Mouse (Mus musculus): ENCODE data around the gene Tepp. TPM values are rescaled to one million over a fixed set of nuclear protein-coding genes. Genes with fewer than 3 reads are reported as not detected.

Gene Tepp
- polyA plus RNA-seq, 1 experiment, result not detected

DNA sequence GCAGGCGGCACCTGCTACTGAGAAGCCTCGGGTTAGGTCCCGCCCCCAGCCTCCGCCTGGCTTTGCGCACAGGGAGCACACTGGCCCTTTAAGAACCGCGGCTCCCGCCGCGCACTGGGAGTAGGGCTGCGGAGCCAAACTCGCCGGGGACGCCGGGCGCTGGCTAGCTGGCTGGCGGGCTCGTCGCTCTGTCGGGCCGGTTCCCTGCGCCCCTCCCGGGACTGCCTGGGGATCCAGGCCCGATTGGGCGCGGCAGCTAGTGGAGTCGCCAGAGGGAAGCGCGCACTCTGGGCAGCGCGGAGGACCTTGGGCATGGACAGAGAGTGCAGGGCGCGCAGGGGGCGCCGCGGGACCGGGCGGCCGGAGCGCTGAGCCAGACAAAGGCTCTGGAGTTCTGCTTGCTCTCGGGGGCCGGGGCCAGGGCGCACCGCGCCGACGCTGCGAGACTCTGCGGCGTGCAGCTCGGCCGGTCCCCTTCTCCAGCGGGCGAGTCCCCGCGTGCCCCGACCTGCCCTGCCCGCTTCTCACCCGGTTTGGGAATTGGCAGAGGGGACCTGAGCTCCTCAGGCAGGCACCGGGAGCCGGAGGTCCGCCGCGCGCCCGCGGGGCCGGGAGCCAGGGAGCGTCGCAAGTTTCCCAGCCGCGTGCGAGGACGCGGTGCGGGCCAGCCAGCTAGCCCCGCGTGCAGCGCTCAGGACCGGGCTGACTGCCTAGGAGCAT is 41.9 kb downstream of the Tepp start, which contains the start of gene Mmp15:
Gene Mmp15, plus strand, starts transcription at position 118 of the 720 bp plus-strand sequence.
- Histone ChIP-seq H3K36me3 (ENCODE audit: control insufficient read depth, insufficient read depth) (no peaks in the 10 kb centered on the region), H3K79me3 (ENCODE audit: low read depth) (no peaks in the 10 kb centered on the region), H3K79me2 (ENCODE audit: control insufficient read depth, insufficient read depth) (no peaks in the 10 kb centered on the region), H3ac (ENCODE audit: control insufficient read depth, insufficient read length, low read depth) (peak within 1 kb of the TSS; percentile 33), H3K4me3 (ENCODE audit: insufficient read depth, poor library complexity, severe bottlenecking) (peak within 1 kb of the TSS; percentile 29), H3K27me3 (ENCODE audit: control insufficient read depth, insufficient read depth, insufficient read length) (no peaks in the 10 kb centered on the region)
- TF ChIP-seq MAX (IDR thresholded peaks at IDR 0.05) (no peak), CEBPB (IDR thresholded peaks at IDR 0.05; ENCODE audit: low read depth) (no peak), MYOD1 (IDR thresholded peaks at IDR 0.05; ENCODE audit: control insufficient read depth, insufficient read length, low read depth) (no peak), USF1 (IDR thresholded peaks at IDR 0.05; ENCODE audit: low read depth) (no peak), CTCF (IDR thresholded peaks at IDR 0.05; ENCODE audit: control insufficient read depth, insufficient read depth, insufficient read length) (no peak), FOSL1 (IDR thresholded peaks at IDR 0.05; ENCODE audit: insufficient read depth, low read length, poor library complexity, severe bottlenecking) (no peak), MYOG (IDR thresholded peaks at IDR 0.05; ENCODE audit: control insufficient read depth, extremely low read depth, insufficient read length) (no peak)

DNA sequence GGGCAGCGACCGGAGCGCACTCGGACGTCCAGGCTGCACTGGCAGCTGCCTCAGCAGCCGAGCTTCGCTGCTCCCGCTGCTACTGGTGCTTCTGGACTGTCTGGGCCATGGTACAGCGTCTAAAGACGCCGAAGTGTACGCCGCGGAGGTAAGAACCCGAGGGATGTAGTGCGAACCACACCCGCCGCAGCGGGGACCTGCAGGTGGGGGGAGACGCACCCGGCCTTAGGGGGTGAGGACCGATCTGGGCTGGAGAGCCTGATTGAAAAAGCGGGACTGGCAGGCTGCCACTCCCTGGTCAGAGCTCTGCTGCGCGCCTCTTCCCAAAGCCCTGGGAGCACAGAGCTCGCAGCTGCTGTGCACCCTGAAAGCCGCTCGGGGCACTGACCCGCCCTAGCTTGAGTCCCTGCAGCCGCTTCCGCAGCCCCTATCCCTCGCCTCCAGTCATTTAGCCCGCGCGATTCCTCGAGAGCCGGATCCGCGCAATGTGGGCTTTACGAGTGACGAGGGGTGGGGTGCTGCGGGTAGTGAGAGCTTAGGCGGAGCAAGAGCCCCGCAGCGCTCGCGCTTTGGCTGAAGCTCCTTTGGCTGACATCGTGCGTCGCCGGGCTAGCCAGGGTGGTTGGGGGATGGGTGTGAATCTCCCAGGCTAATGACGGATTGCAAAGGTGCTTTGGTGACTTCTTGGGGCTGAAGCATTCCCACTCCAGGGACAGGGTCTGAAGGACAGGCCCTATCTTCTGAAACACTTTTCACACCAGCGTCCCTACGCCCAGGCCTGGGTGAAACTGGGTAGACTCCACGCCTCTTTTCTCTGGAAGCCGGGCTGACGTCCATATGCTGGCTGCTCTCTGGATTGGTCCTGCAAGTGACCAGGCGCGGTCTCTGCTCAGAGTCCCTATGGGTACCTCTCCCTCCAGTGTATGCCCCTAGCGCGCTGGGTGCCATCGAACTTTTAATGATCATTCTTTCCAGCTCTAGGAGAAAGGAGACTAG is 42.8 kb downstream of the Tepp start:
- Histone ChIP-seq H3K79me3 (ENCODE audit: low read depth) (no peaks in the 10 kb centered on the region), H3K79me2 (ENCODE audit: control insufficient read depth, insufficient read depth) (no peaks in the 10 kb centered on the region), H3K27me3 (ENCODE audit: control insufficient read depth, insufficient read depth, insufficient read length) (no peaks in the 10 kb centered on the region), H3K36me3 (ENCODE audit: control insufficient read depth, insufficient read depth) (no peaks in the 10 kb centered on the region), H3ac (ENCODE audit: control insufficient read depth, insufficient read length, low read depth) (peak overlapping the region; percentile 33), H3K4me3 (ENCODE audit: insufficient read depth, poor library complexity, severe bottlenecking) (peak overlapping the region; percentile 14)
- no peak for TF ChIP-seq MAX (IDR thresholded peaks at IDR 0.05)
- TF ChIP-seq MYOG (IDR thresholded peaks at IDR 0.05; ENCODE audit: control insufficient read depth, extremely low read depth, insufficient read length), result no peak
- TF ChIP-seq CTCF (IDR thresholded peaks at IDR 0.05; ENCODE audit: control insufficient read depth, insufficient read depth, insufficient read length), result no peak
- TF ChIP-seq MYOD1 (IDR thresholded peaks at IDR 0.05; ENCODE audit: control insufficient read depth, insufficient read length, low read depth), result no peak
- TF ChIP-seq USF1 (IDR thresholded peaks at IDR 0.05; ENCODE audit: low read depth), result no peak
- TF ChIP-seq FOSL1 (IDR thresholded peaks at IDR 0.05; ENCODE audit: insufficient read depth, low read length, poor library complexity, severe bottlenecking), result no peak
- no peak for TF ChIP-seq CEBPB (IDR thresholded peaks at IDR 0.05; ENCODE audit: low read depth)

DNA sequence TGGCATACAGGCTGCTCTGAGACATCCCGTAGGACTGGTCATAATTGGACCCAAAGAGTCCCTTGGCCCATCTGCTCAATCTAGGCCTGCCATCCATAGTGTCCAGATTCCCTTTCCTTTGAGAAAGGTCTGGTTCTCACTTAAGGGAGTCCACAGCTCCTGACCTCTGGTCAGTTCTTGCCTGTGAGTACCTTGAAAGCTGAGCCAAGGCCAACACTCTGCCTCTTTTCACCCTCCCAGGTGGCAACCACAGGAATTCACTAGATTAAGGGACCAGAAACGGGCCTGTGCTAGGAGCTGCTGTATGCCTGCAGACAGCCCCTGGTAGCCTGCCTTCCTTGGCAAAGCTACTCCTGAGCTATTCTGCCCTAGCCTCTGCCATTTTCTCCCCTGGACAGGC is 44.2 kb downstream of the Tepp start:
- no peaks in the 10 kb centered on the region for H3K36me3 ChIP-seq (ENCODE audit: control insufficient read depth, insufficient read depth)
- H3K27me3 ChIP-seq (ENCODE audit: control insufficient read depth, insufficient read depth, insufficient read length), result no peaks in the 10 kb centered on the region
- H3ac ChIP-seq (ENCODE audit: control insufficient read depth, insufficient read length, low read depth), result no peak overlapping the region
- TF ChIP-seq MYOD1 (IDR thresholded peaks at IDR 0.05; ENCODE audit: control insufficient read depth, insufficient read length, low read depth) (no peak), CTCF (IDR thresholded peaks at IDR 0.05; ENCODE audit: control insufficient read depth, insufficient read depth, insufficient read length) (no peak), FOSL1 (IDR thresholded peaks at IDR 0.05; ENCODE audit: insufficient read depth, low read length, poor library complexity, severe bottlenecking) (no peak), MAX (IDR thresholded peaks at IDR 0.05) (no peak), USF1 (IDR thresholded peaks at IDR 0.05; ENCODE audit: low read depth) (no peak), CEBPB (IDR thresholded peaks at IDR 0.05; ENCODE audit: low read depth) (no peak), MYOG (IDR thresholded peaks at IDR 0.05; ENCODE audit: control insufficient read depth, extremely low read depth, insufficient read length) (no peak)
- H3K79me3 ChIP-seq (ENCODE audit: low read depth), result no peaks in the 10 kb centered on the region
- no peaks in the 10 kb centered on the region for H3K79me2 ChIP-seq (ENCODE audit: control insufficient read depth, insufficient read depth)
- H3K4me3 ChIP-seq (ENCODE audit: insufficient read depth, poor library complexity, severe bottlenecking), result no peak overlapping the region

DNA sequence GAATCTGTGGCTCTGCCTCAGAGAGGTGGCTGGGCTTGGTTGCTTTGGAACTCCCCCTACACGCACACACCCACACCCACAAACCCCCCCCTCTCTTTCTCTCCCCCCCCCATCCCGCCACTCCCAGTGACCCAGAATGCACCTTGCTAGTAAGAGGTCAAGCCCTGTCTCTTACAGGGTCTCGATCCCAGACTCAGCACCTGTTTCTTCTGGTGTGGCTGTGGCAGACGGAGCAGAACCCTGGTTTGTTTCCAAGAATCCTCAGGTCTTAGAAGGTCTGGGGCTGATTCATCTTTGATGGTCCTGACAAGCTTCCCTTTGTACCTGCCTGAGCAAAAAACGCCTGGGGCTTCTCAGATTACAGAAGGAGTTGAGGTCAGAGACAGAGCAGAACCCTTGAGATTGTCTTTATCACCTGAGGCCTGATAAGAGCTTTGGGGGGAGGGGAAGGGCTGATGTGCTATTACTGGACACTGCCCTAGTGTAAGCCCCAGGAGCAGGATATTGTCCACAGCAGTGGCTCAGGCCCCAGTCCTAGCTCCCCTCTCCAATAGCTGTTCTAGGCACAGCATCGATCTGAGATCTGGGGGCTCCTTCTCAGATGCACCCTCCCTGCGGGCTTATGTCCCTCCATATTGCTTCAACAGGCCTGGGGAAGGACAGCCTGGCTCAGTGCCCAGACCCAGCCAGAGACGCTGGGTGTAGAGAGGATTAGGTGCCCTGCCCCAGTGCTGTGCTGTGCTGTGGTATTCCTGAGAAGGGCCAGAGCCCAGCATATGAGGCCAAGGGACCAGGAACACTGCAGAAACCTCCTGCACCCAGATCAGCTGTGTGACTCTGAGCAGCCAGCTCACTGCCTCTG is 48.4 kb downstream of the Tepp start:
- no peaks in the 10 kb centered on the region for H3K36me3 ChIP-seq (ENCODE audit: control insufficient read depth, insufficient read depth)
- TF ChIP-seq CEBPB (IDR thresholded peaks at IDR 0.05; ENCODE audit: low read depth) (no peak), FOSL1 (IDR thresholded peaks at IDR 0.05; ENCODE audit: insufficient read depth, low read length, poor library complexity, severe bottlenecking) (no peak), CTCF (IDR thresholded peaks at IDR 0.05; ENCODE audit: control insufficient read depth, insufficient read depth, insufficient read length) (no peak), MYOG (IDR thresholded peaks at IDR 0.05; ENCODE audit: control insufficient read depth, extremely low read depth, insufficient read length) (no peak), MAX (IDR thresholded peaks at IDR 0.05) (no peak), USF1 (IDR thresholded peaks at IDR 0.05; ENCODE audit: low read depth) (no peak), MYOD1 (IDR thresholded peaks at IDR 0.05; ENCODE audit: control insufficient read depth, insufficient read length, low read depth) (no peak)
- no peaks in the 10 kb centered on the region for H3K79me3 ChIP-seq (ENCODE audit: low read depth)
- no peaks in the 10 kb centered on the region for H3K79me2 ChIP-seq (ENCODE audit: control insufficient read depth, insufficient read depth)
- no peaks in the 10 kb centered on the region for H3K27me3 ChIP-seq (ENCODE audit: control insufficient read depth, insufficient read depth, insufficient read length)
- no peak overlapping the region for H3ac ChIP-seq (ENCODE audit: control insufficient read depth, insufficient read length, low read depth)
- H3K4me3 ChIP-seq (ENCODE audit: insufficient read depth, poor library complexity, severe bottlenecking), result no peak overlapping the region

Data from C2C12 (cell line).